Mouse (Mus musculus) olfactory bulb, adult 2 months (tissue): Measurements from ENCODE around the gene Cnksr3.

Source experiments
- CTCF ChIP-seq: fragments of 200-500 bp; IDR thresholded peaks from 2 replicates; pipeline ENCODE4 v1.5.1; 2012; ENCODE audit warnings: low read depth, mild to moderate bottlenecking, low read length, moderate library complexity; ENCODE audit not compliant: insufficient read depth
- POLR2A ChIP-seq: fragments of 200-500 bp; IDR thresholded peaks from 2 replicates; pipeline ENCODE4 v1.6.1; 2012; ENCODE audit warnings: mild to moderate bottlenecking, low read depth, low read length, moderate library complexity; ENCODE audit not compliant: insufficient read depth

DNA sequence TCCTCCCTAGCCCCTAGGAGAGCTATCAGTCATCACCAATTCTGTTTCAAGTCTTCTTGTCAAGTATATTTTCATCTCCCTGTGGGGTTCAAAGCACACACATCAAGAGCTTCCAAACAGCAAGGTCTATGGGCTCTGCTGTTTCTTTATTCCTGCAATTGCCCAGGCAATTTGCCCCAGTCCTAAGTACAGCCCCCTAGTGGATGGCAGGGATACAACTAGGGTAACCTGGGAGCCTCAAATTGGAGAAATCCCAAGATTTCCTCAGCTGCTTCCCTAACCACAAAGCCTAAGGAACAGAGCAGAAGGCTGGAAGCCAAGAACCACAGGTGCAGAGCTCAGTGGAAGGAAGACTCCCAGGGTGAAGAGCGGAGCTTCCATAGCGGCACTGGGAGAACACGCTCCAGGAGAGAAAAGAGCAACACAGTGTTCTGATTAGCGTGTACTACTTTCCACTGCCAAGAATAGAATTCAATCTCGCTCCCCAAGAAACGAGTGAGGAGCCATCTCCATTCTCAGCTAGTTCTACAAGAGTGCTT is 100.5 kb downstream of the Cnksr3 start:
- TF ChIP-seq CTCF (no peak), POLR2A (no peak)
